Mouse (Mus musculus) ES-Bruce4 (cell line): Measurements from ENCODE around the gene Med13l. TPM values are rescaled to one million over a fixed set of nuclear protein-coding genes. Genes with fewer than 3 reads are reported as not detected.
A peak's percentile ranks its signal among the peaks of the same experiment; 100 is the strongest.

Experiments used
- H3K27ac ChIP-seq: 2 replicates; pipeline ENCODE4 v1.5.1; 2012; ENCODE audit warnings: low read length, inconsistent platforms; ENCODE audit not compliant: insufficient read depth
- H3K27me3 ChIP-seq: 2 replicates; pipeline ENCODE4 v1.6.1; 2012; ENCODE audit warnings: mild to moderate bottlenecking, low read length, inconsistent platforms; ENCODE audit not compliant: control insufficient read depth, poor library complexity, insufficient read depth, severe bottlenecking
- H3K36me3 ChIP-seq: 2 replicates; pipeline ENCODE4 v1.6.1; 2012; ENCODE audit warnings: inconsistent platforms, mild to moderate bottlenecking, low read length, moderate library complexity; ENCODE audit not compliant: control insufficient read depth, poor library complexity, insufficient read depth, severe bottlenecking
- H3K4me1 ChIP-seq: one replicate; pipeline ENCODE4 v1.8.1; 2011; ENCODE audit warnings: low read length; ENCODE audit not compliant: control insufficient read depth, insufficient read depth
- H3K4me3 ChIP-seq: 2 replicates; pipeline ENCODE4 v1.5.1; 2011; ENCODE audit warnings: low read depth, mild to moderate bottlenecking, low read length
- H3K9ac ChIP-seq: 2 replicates; pipeline ENCODE4 v1.6.1; 2012; ENCODE audit warnings: low read depth, mild to moderate bottlenecking, inconsistent platforms; ENCODE audit not compliant: poor library complexity, severe bottlenecking
- H3K9me3 ChIP-seq: replicated peaks from 2 replicates; pipeline ENCODE4 v1.6.1; 2012; ENCODE audit warnings: mild to moderate bottlenecking, low read length, inconsistent platforms; ENCODE audit not compliant: control insufficient read depth, poor library complexity, insufficient read depth, severe bottlenecking
- CTCF ChIP-seq: IDR thresholded peaks from one replicate; pipeline ENCODE4 v1.8.1; 2011; ENCODE audit warnings: low read depth, low read length
- EP300 ChIP-seq: IDR thresholded peaks from 2 replicates; pipeline ENCODE4 v1.6.1; 2011; ENCODE audit warnings: low read depth, low read length; ENCODE audit not compliant: insufficient read depth
- POLR2A ChIP-seq: IDR thresholded peaks from one replicate; pipeline ENCODE4 v1.8.1; 2011; ENCODE audit warnings: low read length; ENCODE audit not compliant: insufficient read depth
- polyA plus RNA-seq: library from polyadenylated mRNA; stranded (reverse); fragments of >200 nt; gene quantifications from 2 replicates; pipeline ENCODE4 v1.2.4, GENCODE M21; 2011; ENCODE audit warnings: low read depth; ENCODE audit not compliant: missing spikeins, insufficient read depth, insufficient read length

The Med13l gene
- polyA plus RNA-seq, 1 experiment = 43.9 TPM

GRCm38 (mm10) chr5:118691025-118691709 lies 130.7 kb downstream of the Med13l start:
- Histone ChIP-seq H3K27me3 (no peaks in the 10 kb centered on the region), H3K36me3 (no peaks in the 10 kb centered on the region), H3K4me1 (peaks cover 4% of the 10 kb centered on the region), H3K9ac (no peak overlapping the region), H3K4me3 (no peak overlapping the region), H3K9me3 (no peaks in the 10 kb centered on the region), H3K27ac (no peak overlapping the region)
- no peak for TF ChIP-seq CTCF
- peak; percentile 54; the same call in 1 of the 2 replicates for TF ChIP-seq EP300

- H3K9ac ChIP-seq = no peak overlapping the region
- no peak overlapping the region for H3K27ac ChIP-seq
- H3K4me3 ChIP-seq = no peak overlapping the region
- no peak for TF ChIP-seq POLR2A
- TF ChIP-seq EP300 = no peak
- TF ChIP-seq CTCF = no peak
- no peaks in the 10 kb centered on the region for H3K36me3 ChIP-seq
- H3K4me1 ChIP-seq = peaks cover 4% of the 10 kb centered on the region
- no peaks in the 10 kb centered on the region for H3K27me3 ChIP-seq
- H3K9me3 ChIP-seq = no peaks in the 10 kb centered on the region
Observed at GRCm38 (mm10) chr5:118691710-118692040, 131.2 kb downstream of the Med13l start.

GRCm38 (mm10) chr5:118693996-118694395 lies 133.5 kb downstream of the Med13l start:
- Histone ChIP-seq H3K36me3 (no peaks in the 10 kb centered on the region), H3K9ac (no peak overlapping the region), H3K27ac (no peak overlapping the region), H3K4me3 (no peak overlapping the region), H3K4me1 (peaks cover 2% of the 10 kb centered on the region), H3K27me3 (no peaks in the 10 kb centered on the region), H3K9me3 (no peaks in the 10 kb centered on the region)
- TF ChIP-seq CTCF (no peak), EP300 (no peak), POLR2A (no peak)

DNA sequence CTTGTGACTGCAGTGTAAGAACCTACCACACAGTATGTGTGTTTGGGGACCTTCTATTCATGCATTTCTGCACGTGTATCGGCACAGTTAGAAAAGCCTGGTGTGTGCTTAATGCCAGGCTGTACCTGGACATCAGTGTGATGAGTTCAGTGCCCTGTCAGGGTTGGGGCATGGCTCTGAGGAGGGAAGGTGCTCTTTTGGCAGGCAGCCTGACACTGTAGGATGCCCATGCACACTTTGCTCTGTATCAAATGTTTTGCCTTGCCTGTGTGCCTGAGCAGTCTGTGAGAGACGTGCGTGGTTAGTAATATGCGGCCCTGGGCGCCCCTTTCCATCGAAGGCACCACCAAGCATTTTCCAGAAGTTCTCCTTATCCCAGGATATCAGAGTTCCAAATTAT lies 136.6 kb downstream of the Med13l start:
- no peak overlapping the region for H3K27ac ChIP-seq
- no peak overlapping the region for H3K4me3 ChIP-seq
- no peaks in the 10 kb centered on the region for H3K36me3 ChIP-seq
- no peak for TF ChIP-seq CTCF
- H3K9ac ChIP-seq = no peak overlapping the region
- H3K9me3 ChIP-seq = no peaks in the 10 kb centered on the region
- H3K27me3 ChIP-seq = no peaks in the 10 kb centered on the region
- H3K4me1 ChIP-seq = peaks cover 2% of the 10 kb centered on the region

GRCm38 (mm10) chr5:118700978-118701377 lies 140.5 kb downstream of the Med13l start:
- Histone ChIP-seq H3K4me1 (no peaks in the 10 kb centered on the region), H3K36me3 (no peaks in the 10 kb centered on the region), H3K27me3 (no peaks in the 10 kb centered on the region), H3K27ac (no peak overlapping the region), H3K9ac (no peak overlapping the region), H3K4me3 (no peak overlapping the region), H3K9me3 (no peaks in the 10 kb centered on the region)
- TF ChIP-seq CTCF = no peak
- TF ChIP-seq POLR2A = no peak
- no peak for TF ChIP-seq EP300

GRCm38 (mm10) chr5:118702674-118703073 lies 142.2 kb downstream of the Med13l start:
- Histone ChIP-seq H3K27ac (no peak overlapping the region), H3K27me3 (no peaks in the 10 kb centered on the region), H3K36me3 (no peaks in the 10 kb centered on the region), H3K9ac (no peak overlapping the region), H3K9me3 (no peaks in the 10 kb centered on the region), H3K4me1 (no peaks in the 10 kb centered on the region), H3K4me3 (no peak overlapping the region)
- TF ChIP-seq CTCF = no peak
- TF ChIP-seq POLR2A = no peak
- TF ChIP-seq EP300 = no peak

GRCm38 (mm10) chr5:118704148-118704547 lies 143.7 kb downstream of the Med13l start:
- no peak overlapping the region for H3K4me3 ChIP-seq
- no peak overlapping the region for H3K27ac ChIP-seq
- H3K9me3 ChIP-seq = no peaks in the 10 kb centered on the region
- H3K9ac ChIP-seq = no peak overlapping the region
- no peaks in the 10 kb centered on the region for H3K27me3 ChIP-seq
- no peaks in the 10 kb centered on the region for H3K4me1 ChIP-seq
- TF ChIP-seq CTCF (peak; percentile 86), POLR2A (no peak), EP300 (no peak)
- no peaks in the 10 kb centered on the region for H3K36me3 ChIP-seq
